Mouse (Mus musculus) spleen, adult 2 months (tissue): ENCODE data around the gene Wnt5b.

Experiments
- CTCF ChIP-seq: fragments of 200-500 bp; IDR thresholded peaks from 2 replicates; pipeline ENCODE4 v1.5.1; 2011; ENCODE audit warnings: mild to moderate bottlenecking, inconsistent platforms; ENCODE audit not compliant: insufficient read depth, insufficient read length, insufficient replicate concordance; ENCODE audit errors: extremely low read depth
- POLR2A ChIP-seq: fragments of 200-500 bp; IDR thresholded peaks from 2 replicates; pipeline ENCODE4 v1.6.1; 2011; ENCODE audit warnings: low read depth, low read length, inconsistent platforms

DNA sequence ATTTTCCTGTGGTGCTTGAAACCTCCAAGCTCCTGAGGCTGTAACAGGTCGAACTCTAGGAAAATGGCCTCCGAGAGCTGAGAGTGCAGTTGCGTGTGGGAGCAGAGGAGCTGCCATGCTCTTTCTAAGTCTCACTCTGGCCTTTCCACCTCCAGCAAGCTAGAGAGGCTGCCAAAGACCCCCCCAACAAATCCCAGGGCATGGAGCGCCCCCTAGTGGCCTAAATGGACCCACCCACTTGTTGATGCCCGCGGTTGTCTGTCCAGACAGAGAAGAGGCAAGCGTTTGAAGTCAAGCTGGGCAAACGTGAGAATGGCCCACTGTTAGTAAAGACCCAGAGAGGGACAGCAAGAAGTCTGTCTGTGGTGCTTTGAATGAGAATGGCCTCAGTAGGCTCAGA, 10.3 kb upstream of the Wnt5b start:
- no peak for TF ChIP-seq POLR2A
- no peak for TF ChIP-seq CTCF
